Mouse (Mus musculus): Measurements from ENCODE around the gene Serpina3k. TPM values are rescaled to one million over a fixed set of nuclear protein-coding genes. Genes with fewer than 3 reads are reported as not detected.
"Not testable (repeated sequence)": the region's sequence is repeated elsewhere in the genome, so short reads cannot be mapped to it uniquely, and the experiment has no call there.

The Serpina3k gene
- polyA plus RNA-seq, 1 experiment from 2014 or later, result not detected

DNA sequence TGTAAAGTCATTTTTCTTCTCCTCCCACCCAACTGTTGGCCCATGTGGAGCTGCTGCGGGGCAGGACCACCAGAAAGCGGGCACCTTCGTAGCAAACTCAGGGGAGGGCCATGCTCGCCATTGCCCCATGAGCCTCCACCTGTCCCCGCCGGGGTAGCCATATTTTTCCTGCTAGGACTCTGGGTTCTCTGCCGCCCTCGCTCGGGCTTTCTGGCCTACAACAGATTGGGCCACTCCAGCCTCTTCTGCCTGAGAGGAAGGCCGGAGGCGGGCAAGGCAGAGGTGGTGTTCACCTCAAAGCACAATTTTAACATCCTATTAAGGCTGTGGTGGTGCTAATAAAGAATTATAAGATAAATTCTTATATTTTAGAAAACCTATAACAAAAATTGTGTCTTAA lies 41.6 kb downstream of the Serpina3k start:
- 94% methylated on average over 11 of the region's 11 CpGs for WGBS
- ATAC-seq (ENCODE audit: low FRiP score) (no peak), DNase-seq (ENCODE audit: low spot score) (no peak)
- H3K4me1 ChIP-seq (replicated peaks; ENCODE audit: control insufficient read depth, insufficient read depth, low read length), result no peaks in the 10 kb centered on the region
- H3K27ac ChIP-seq, result no peak overlapping the region
- H3K9me3 ChIP-seq (ENCODE audit: control insufficient read depth, low read length), result no peaks in the 10 kb centered on the region
- no peak overlapping the region for H3K9ac ChIP-seq
- H3K4me3 ChIP-seq (replicated peaks; ENCODE audit: low read length), result no peak overlapping the region
- H3K36me3 ChIP-seq (replicated peaks; ENCODE audit: control insufficient read depth, insufficient read depth), result no peaks in the 10 kb centered on the region
- no peak overlapping the region for H3K4me2 ChIP-seq (replicated peaks)
- no peaks in the 10 kb centered on the region for H3K27me3 ChIP-seq (ENCODE audit: control insufficient read depth, insufficient read depth, low read length)

DNA sequence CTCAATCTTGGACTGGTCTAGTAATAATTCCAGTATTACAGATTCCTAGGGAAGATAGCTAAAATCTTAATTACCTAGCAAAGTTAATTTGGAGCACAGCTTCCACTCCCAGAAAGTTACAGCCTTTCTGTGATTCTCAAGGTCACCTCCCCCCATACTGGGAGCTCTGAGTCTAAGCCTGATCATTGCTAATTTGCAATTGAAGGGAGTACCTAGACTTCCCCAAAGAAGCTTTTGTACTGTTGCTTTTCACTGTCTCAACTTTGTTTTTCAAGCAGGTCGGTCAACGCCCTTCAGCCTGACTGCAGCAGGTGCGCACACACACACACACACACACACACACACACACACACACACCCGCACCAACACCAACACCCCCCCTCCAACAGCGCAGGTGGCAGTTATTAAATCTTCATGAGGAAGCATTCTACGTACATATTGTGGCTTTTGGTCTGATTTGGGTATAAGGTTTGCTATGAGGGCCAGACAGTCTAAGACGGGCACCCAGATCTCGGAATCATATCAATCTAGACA lies 42.9 kb downstream of the Serpina3k start:
- not testable (repeated sequence) for ATAC-seq (ENCODE audit: low FRiP score); H3K27me3 ChIP-seq (ENCODE audit: control insufficient read depth, insufficient read depth, low read length); H3K4me3 ChIP-seq (replicated peaks; ENCODE audit: low read length); H3K36me3 ChIP-seq (replicated peaks; ENCODE audit: control insufficient read depth, insufficient read depth); H3K4me2 ChIP-seq (replicated peaks); H3K9ac ChIP-seq; DNase-seq (ENCODE audit: low spot score); H3K4me1 ChIP-seq (replicated peaks; ENCODE audit: control insufficient read depth, insufficient read depth, low read length); H3K27ac ChIP-seq; H3K9me3 ChIP-seq (ENCODE audit: control insufficient read depth, low read length)
- WGBS, result 94% methylated on average over 8 of the region's 8 CpGs

DNA sequence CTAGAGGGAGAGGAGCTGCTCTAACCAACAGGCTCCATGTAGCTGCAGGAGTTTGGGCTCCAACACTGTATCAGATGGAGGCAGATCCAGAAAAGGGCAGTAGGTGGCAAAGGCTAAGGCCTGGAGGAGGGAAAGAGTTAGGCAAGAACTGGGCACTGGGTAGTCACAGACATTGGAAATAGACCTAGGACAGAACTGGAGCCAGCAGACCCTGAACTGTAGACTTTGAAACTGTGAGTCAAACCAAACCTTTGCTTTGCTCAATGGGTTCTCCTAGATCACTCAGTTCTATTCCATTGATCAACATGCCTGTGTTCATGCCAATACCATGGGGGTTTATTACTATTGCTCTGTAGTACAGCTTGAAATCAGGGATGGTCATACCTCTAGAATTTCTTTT lies 47.7 kb downstream of the Serpina3k start:
- H3K4me3 ChIP-seq (replicated peaks; ENCODE audit: low read length); H3K27me3 ChIP-seq (ENCODE audit: control insufficient read depth, insufficient read depth, low read length); H3K4me2 ChIP-seq (replicated peaks); H3K4me1 ChIP-seq (replicated peaks; ENCODE audit: control insufficient read depth, insufficient read depth, low read length); H3K9ac ChIP-seq; ATAC-seq (ENCODE audit: low FRiP score); H3K9me3 ChIP-seq (ENCODE audit: control insufficient read depth, low read length); H3K27ac ChIP-seq; DNase-seq (ENCODE audit: low spot score); H3K36me3 ChIP-seq (replicated peaks; ENCODE audit: control insufficient read depth, insufficient read depth): not testable (repeated sequence)

DNA sequence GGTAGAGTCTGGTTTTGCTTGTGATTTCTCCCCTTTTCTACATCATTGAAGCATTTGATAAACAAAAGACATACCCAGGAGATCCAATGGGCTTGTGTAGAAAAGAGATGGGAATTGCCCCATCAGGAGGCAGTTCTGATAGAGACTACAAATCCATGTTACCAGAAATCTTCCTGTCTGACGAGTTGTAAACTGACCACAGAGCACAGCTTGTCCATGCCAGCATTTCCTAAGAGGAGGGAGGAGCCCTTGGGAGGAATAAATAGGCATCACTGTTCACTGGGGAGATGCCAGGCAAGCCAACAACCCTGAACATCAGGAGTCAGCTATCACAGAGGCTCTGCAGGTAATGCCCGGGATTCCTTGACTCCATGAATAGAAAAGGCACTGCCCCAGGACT lies 48.6 kb downstream of the Serpina3k start:
- not testable (repeated sequence) for H3K36me3 ChIP-seq (replicated peaks; ENCODE audit: control insufficient read depth, insufficient read depth); H3K9ac ChIP-seq; H3K4me2 ChIP-seq (replicated peaks); H3K9me3 ChIP-seq (ENCODE audit: control insufficient read depth, low read length); H3K27ac ChIP-seq; DNase-seq (ENCODE audit: low spot score); H3K4me1 ChIP-seq (replicated peaks; ENCODE audit: control insufficient read depth, insufficient read depth, low read length); H3K4me3 ChIP-seq (replicated peaks; ENCODE audit: low read length); H3K27me3 ChIP-seq (ENCODE audit: control insufficient read depth, insufficient read depth, low read length); ATAC-seq (ENCODE audit: low FRiP score)
- 71% methylated on average over 2 of the region's 2 CpGs for WGBS

DNA sequence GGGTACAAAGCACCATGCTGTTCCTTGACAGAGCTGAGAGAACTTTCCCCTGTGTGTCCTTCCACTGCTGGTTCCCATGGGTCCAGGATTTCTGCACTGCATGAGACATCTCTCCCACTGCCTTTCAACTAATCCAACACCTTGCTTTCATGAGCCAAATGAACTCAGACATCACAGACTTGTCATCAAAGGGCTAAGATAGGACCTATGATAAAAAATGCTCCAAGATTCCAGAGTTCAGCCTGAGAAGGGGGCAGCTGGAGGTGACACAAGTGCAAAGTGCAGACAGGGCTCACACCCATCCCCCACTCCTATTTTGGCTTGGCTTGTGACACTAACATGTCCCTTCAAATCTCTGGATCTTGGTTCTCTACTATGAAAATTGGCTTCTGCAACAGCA lies 50.2 kb downstream of the Serpina3k start:
- DNase-seq (ENCODE audit: low spot score), result no peak
- Histone ChIP-seq H3K36me3 (replicated peaks; ENCODE audit: control insufficient read depth, insufficient read depth) (no peaks in the 10 kb centered on the region), H3K9me3 (ENCODE audit: control insufficient read depth, low read length) (no peaks in the 10 kb centered on the region), H3K4me2 (replicated peaks) (no peak overlapping the region), H3K4me1 (replicated peaks; ENCODE audit: control insufficient read depth, insufficient read depth, low read length) (no peaks in the 10 kb centered on the region), H3K27ac (no peak overlapping the region), H3K27me3 (ENCODE audit: control insufficient read depth, insufficient read depth, low read length) (no peaks in the 10 kb centered on the region), H3K9ac (no peak overlapping the region), H3K4me3 (replicated peaks; ENCODE audit: low read length) (no peak overlapping the region)
- no peak for ATAC-seq (ENCODE audit: low FRiP score)

DNA sequence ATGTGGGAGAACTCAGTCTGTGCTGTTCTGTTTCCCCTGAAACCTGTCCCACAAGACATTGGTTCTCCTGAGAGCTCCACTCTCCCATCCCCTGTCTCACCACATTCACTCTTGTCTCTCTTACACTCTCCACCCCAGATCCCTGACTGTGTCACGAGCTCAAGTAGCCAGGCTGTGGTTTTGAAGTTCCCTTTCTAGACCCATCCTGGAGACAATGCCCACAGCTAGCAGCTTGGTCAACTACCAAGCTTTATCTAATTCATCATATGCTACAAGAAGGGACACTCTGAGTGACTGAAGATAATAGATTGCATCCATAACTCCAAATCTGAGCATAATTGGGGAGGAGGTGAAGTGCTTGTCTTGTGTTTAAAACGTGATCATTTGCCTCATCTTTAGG lies 52.8 kb downstream of the Serpina3k start:
- H3K27ac ChIP-seq; H3K9ac ChIP-seq; H3K27me3 ChIP-seq (ENCODE audit: control insufficient read depth, insufficient read depth, low read length); H3K4me2 ChIP-seq (replicated peaks); H3K4me1 ChIP-seq (replicated peaks; ENCODE audit: control insufficient read depth, insufficient read depth, low read length); H3K9me3 ChIP-seq (ENCODE audit: control insufficient read depth, low read length); H3K4me3 ChIP-seq (replicated peaks; ENCODE audit: low read length); H3K36me3 ChIP-seq (replicated peaks; ENCODE audit: control insufficient read depth, insufficient read depth); DNase-seq (ENCODE audit: low spot score); ATAC-seq (ENCODE audit: low FRiP score): not testable (repeated sequence)
- 70% methylated on average over 1 of the region's 2 CpGs for WGBS

Other genes starting within 250 kb of the Serpina3k start
- gene Serpina5, start 237.4 kb upstream of the Serpina3k start, polyA plus RNA-seq (2014; fragmentation: Nextera tagmentation; extraction: Ambion mirVana), result not detected in 2 replicates
- gene Serpina3a, start 225.8 kb upstream of the Serpina3k start, polyA plus RNA-seq (2014; fragmentation: Nextera tagmentation; extraction: Ambion mirVana), result not detected in 2 replicates
- gene Serpina3b, start 210.5 kb upstream of the Serpina3k start, polyA plus RNA-seq (2014; fragmentation: Nextera tagmentation; extraction: Ambion mirVana), result 0.09 TPM in 1 of 2 replicates, not detected in the other
- not detected in 2 replicates for gene Serpina3c, start 184.6 kb upstream of the Serpina3k start, polyA plus RNA-seq (2014; fragmentation: Nextera tagmentation; extraction: Ambion mirVana)
- 0.13 and 0.19 TPM in 2 replicates for gene Serpina3f, start 123.9 kb upstream of the Serpina3k start, polyA plus RNA-seq (2014; fragmentation: Nextera tagmentation; extraction: Ambion mirVana)
- gene Serpina3g, start 102.2 kb upstream of the Serpina3k start, polyA plus RNA-seq (2014; fragmentation: Nextera tagmentation; extraction: Ambion mirVana), result 0.67 and 1.1 TPM in 2 replicates
- gene Serpina3i, start 75.4 kb upstream of the Serpina3k start, polyA plus RNA-seq (2014; fragmentation: Nextera tagmentation; extraction: Ambion mirVana), result 0.08 TPM in 1 of 2 replicates, not detected in the other
- not detected in 2 replicates for gene Serpina3j, start 23.9 kb upstream of the Serpina3k start, polyA plus RNA-seq (2014; fragmentation: Nextera tagmentation; extraction: Ambion mirVana)
- not detected in 2 replicates for gene Serpina3m, start within 50 bp of the Serpina3k start, polyA plus RNA-seq (2014; fragmentation: Nextera tagmentation; extraction: Ambion mirVana)
- gene Serpina3n, start 68.2 kb downstream of the Serpina3k start, polyA plus RNA-seq (2014; fragmentation: Nextera tagmentation; extraction: Ambion mirVana), result 1.5 and 1.6 TPM in 2 replicates
- gene Gsc, start 134.8 kb downstream of the Serpina3k start, polyA plus RNA-seq (2014; fragmentation: Nextera tagmentation; extraction: Ambion mirVana), result not detected in 2 replicates